Mouse (Mus musculus): ENCODE results near the gene Gm20518.

DNA sequence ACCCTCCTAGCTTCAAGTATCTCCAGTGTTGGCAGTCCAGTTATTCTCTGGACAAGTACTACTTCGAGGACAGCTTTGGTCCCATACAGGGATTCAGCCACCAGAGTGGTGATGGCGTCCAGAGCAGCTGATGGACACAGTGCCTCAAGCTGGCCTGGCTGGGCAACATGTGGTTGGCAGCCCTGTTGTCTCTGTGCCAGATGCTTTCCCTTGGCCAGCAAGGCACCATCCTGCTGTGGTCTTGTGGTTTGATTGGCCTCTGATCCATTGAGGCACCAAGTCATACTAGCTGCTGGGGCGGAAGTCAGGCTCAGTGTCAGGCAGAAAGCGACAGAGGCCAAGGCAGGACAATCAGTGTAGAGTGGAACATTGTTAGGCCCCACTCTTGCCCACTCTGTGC is 82.3 kb downstream of the Gm20518 start:
- no peak for TF ChIP-seq CTCF (IDR thresholded peaks at IDR 0.05 in 2 of 3, conservative IDR thresholded peaks at IDR 0.05 in 1 of 3; ENCODE audit: control insufficient read depth in 1 of 3, insufficient read depth in 1 of 3, low read depth in 2 of 3, low read length in 3 of 3, poor library complexity in 1 of 3, severe bottlenecking in 1 of 3)
- no peak for TF ChIP-seq MAFK (IDR thresholded peaks at IDR 0.05; ENCODE audit: borderline replicate concordance, low read depth, low read length)

All from MEL (cell line).